Mouse (Mus musculus) spleen, adult 2 months (tissue): ENCODE results near the gene Slc44a1.

Experiments used
- CTCF ChIP-seq: fragments of 200-500 bp; IDR thresholded peaks from 2 replicates; pipeline ENCODE4 v1.5.1; 2011; ENCODE audit warnings: mild to moderate bottlenecking, inconsistent platforms; ENCODE audit not compliant: insufficient read depth, insufficient read length, insufficient replicate concordance; ENCODE audit errors: extremely low read depth
- POLR2A ChIP-seq: fragments of 200-500 bp; IDR thresholded peaks from 2 replicates; pipeline ENCODE4 v1.6.1; 2011; ENCODE audit warnings: low read depth, low read length, inconsistent platforms

GRCm38 (mm10) chr4:53544889-53545288 lies 104.7 kb downstream of the Slc44a1 start:
- TF ChIP-seq CTCF (no peak), POLR2A (no peak)
